Mouse (Mus musculus): ENCODE data around the gene Golga4.

DNA sequence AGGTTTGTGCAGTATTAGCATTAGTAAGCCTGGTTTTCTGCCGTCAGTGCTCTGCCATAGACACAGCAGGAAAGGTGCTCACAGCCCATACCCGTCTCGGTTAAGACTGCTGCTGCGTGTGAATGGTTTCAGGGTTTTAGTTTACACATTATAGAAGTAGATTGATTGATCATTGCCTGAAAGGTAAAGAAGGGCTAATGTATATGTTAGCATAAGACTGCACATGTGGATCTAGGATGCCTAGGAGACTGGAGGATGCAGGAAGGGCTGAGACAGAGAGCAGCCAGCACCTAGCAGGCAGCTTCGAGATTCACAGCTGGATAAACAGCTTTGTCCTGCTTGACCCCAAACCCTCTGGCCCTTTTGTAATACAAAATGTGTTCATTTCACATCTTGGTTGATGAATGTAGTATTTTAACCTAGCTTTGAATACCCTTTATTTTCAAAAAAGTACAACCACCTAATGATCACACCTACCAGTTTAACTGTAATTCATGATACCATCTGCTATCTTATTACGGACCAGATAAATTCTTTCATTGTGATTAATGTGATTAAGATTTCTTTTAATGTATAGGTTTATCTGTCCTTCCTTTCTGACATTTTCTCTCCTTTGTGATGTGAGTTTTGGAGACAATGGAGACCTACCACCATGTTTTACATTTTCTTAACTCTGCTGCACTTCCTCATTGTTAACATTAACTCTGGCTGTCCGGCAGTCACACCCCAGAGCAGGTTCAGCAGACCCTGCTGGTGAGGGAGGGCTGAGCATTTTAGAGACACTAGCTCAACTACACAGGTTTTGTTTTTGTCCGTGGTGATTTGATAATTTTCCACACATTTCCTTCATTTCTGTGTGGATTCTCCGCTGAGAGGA is 31.6 kb downstream of the Golga4 start:
- TF ChIP-seq CTCF (IDR thresholded peaks at IDR 0.05; ENCODE audit: borderline replicate concordance, control insufficient read depth, extremely low read depth, insufficient read depth, low read length, poor library complexity): no peak
- TF ChIP-seq POLR2A (IDR thresholded peaks at IDR 0.05; ENCODE audit: control insufficient read depth, extremely low read depth, insufficient read depth, low read length, poor library complexity): no peak
